Mouse (Mus musculus): ENCODE results near the gene Arhgef25. TPM values are rescaled to one million over a fixed set of nuclear protein-coding genes. Genes with fewer than 3 reads are reported as not detected.

Arhgef25 gene
- 10 to 100 TPM; 13.9 to 14.4 TPM for total RNA-seq (2021)
- long read RNA-seq, experiment 1, partial matches to known transcripts: 0 of 3 reads
- long read RNA-seq, experiment 1, other reads (novel, unspliced or antisense): 0 of 3 reads
- long read RNA-seq, experiment 2, partial matches to known transcripts: 0 of 6 reads
- long read RNA-seq, experiment 2, other reads (novel, unspliced or antisense): 1 of 6 reads

GRCm38 (mm10) chr10:127189651-127190381 is at the start of gene Arhgef25:
Arhgef25 (minus strand) TSS chr10:127190083.
- DNase-seq: peak; percentile 76
- intact Hi-C loops (cut with DNase I; ENCODE audit: low total_unique reads): no loop called here

GRCm38 (mm10) chr10:127238241-127238824 is 48.5 kb upstream of the Arhgef25 start:
- no peak for DNase-seq
- intact Hi-C loops (cut with DNase I; ENCODE audit: low total_unique reads): no loop called here

- intact Hi-C loops (cut with DNase I; ENCODE audit: low total_unique reads): no loop called here
- DNase-seq: no peak
These were observed 46.7 kb upstream of the Arhgef25 start for GRCm38 (mm10) chr10:127236541-127236940.

- intact Hi-C loops (cut with DNase I; ENCODE audit: low total_unique reads): no loop called here
- DNase-seq: no peak
These were observed 43.3 kb upstream of the Arhgef25 start for GRCm38 (mm10) chr10:127233141-127233540.

GRCm38 (mm10) chr10:127231741-127232140 is 41.9 kb upstream of the Arhgef25 start:
- DNase-seq: no peak
- intact Hi-C loops (cut with DNase I; ENCODE audit: low total_unique reads): no loop called here

GRCm38 (mm10) chr10:127230693-127231092 is 40.8 kb upstream of the Arhgef25 start:
- intact Hi-C loops (cut with DNase I; ENCODE audit: low total_unique reads): no loop called here
- no peak for DNase-seq

- no peak for DNase-seq
- intact Hi-C loops (cut with DNase I; ENCODE audit: low total_unique reads): loop anchor here (5.0 kb wide), 1 partner anchor 52 kb away; no protein-coding TSS in a partner anchor
These were observed 39.0 kb upstream of the Arhgef25 start for GRCm38 (mm10) chr10:127228897-127229296.

- no peak for DNase-seq
- intact Hi-C loops (cut with DNase I; ENCODE audit: low total_unique reads): loop anchor here (5.0 kb wide), 1 partner anchor 50 kb away; no protein-coding TSS in a partner anchor
These were observed 37.3 kb upstream of the Arhgef25 start for GRCm38 (mm10) chr10:127227163-127227562.

GRCm38 (mm10) chr10:127226318-127226895 is 36.5 kb upstream of the Arhgef25 start:
- intact Hi-C loops (cut with DNase I; ENCODE audit: low total_unique reads): loop anchor here (5.0 kb wide), 1 partner anchor 49 kb away; no protein-coding TSS in a partner anchor

GRCm38 (mm10) chr10:127225732-127226131 is 35.8 kb upstream of the Arhgef25 start:
- intact Hi-C loops (cut with DNase I; ENCODE audit: low total_unique reads): loop anchor here (5.0 kb wide), 1 partner anchor 48 kb away; no protein-coding TSS in a partner anchor
- no peak for DNase-seq

More at GRCm38 (mm10) chr10:127226318-127226895, 36.5 kb upstream of the Arhgef25 start:
- peak; percentile 27 for DNase-seq

- intact Hi-C loops (cut with DNase I; ENCODE audit: low total_unique reads): loop anchor here (5.0 kb wide), 1 partner anchor 48 kb away; no protein-coding TSS in a partner anchor
These were observed 35.3 kb upstream of the Arhgef25 start for GRCm38 (mm10) chr10:127225213-127225612.

GRCm38 (mm10) chr10:127218339-127218738 is 28.5 kb upstream of the Arhgef25 start:
- DNase-seq: no peak
- intact Hi-C loops (cut with DNase I; ENCODE audit: low total_unique reads): no loop called here

More at GRCm38 (mm10) chr10:127225213-127225612, 35.3 kb upstream of the Arhgef25 start:
- no peak for DNase-seq

- intact Hi-C loops (cut with DNase I; ENCODE audit: low total_unique reads): no loop called here
These were observed 27.3 kb upstream of the Arhgef25 start for GRCm38 (mm10) chr10:127217177-127217576.

GRCm38 (mm10) chr10:127216456-127216855 is 26.6 kb upstream of the Arhgef25 start:
- intact Hi-C loops (cut with DNase I; ENCODE audit: low total_unique reads): no loop called here
- DNase-seq: no peak

More at GRCm38 (mm10) chr10:127217177-127217576, 27.3 kb upstream of the Arhgef25 start:
- no peak for DNase-seq

- intact Hi-C loops (cut with DNase I; ENCODE audit: low total_unique reads): no loop called here
- DNase-seq: no peak
These were observed 24.5 kb upstream of the Arhgef25 start for GRCm38 (mm10) chr10:127214422-127214803.

GRCm38 (mm10) chr10:127213704-127214421 is 24.0 kb upstream of the Arhgef25 start:
- intact Hi-C loops (cut with DNase I; ENCODE audit: low total_unique reads): no loop called here

GRCm38 (mm10) chr10:127213272-127213671 is 23.4 kb upstream of the Arhgef25 start:
- no peak for DNase-seq

More at GRCm38 (mm10) chr10:127213704-127214421, 24.0 kb upstream of the Arhgef25 start:
- DNase-seq: no peak

GRCm38 (mm10) chr10:127211414-127211854 is 21.6 kb upstream of the Arhgef25 start, which contains the start of gene Pip4k2c:
Pip4k2c (minus strand) TSS chr10:127211585.
- intact Hi-C loops (cut with DNase I; ENCODE audit: low total_unique reads): no loop called here
- DNase-seq: peak; percentile 87

More at GRCm38 (mm10) chr10:127213272-127213671, 23.4 kb upstream of the Arhgef25 start:
- intact Hi-C loops (cut with DNase I; ENCODE audit: low total_unique reads): no loop called here

- no peak for DNase-seq
- intact Hi-C loops (cut with DNase I; ENCODE audit: low total_unique reads): no loop called here
These were observed 21.1 kb upstream of the Arhgef25 start for GRCm38 (mm10) chr10:127210961-127211405.

Data from gastrocnemius, postnatal 14 days (tissue).